Mouse (Mus musculus): Measurements from ENCODE around the gene Fut4. TPM values are rescaled to one million over a fixed set of nuclear protein-coding genes. Genes with fewer than 3 reads are reported as not detected.
"Not testable (repeated sequence)": the region's sequence is repeated elsewhere in the genome, so short reads cannot be mapped to it uniquely, and the experiment has no call there.

Gene Fut4
- polyA plus RNA-seq, 1 experiment from 2014 or later, result 0.76 TPM

GRCm38 (mm10) chr9:14724755-14725420, 27.3 kb downstream of the Fut4 start:
- Histone ChIP-seq H3K27ac (replicated peaks) (no peak overlapping the region), H3K4me3 (replicated peaks) (no peak overlapping the region), H3K9ac (no peak overlapping the region), H3K36me3 (replicated peaks) (no peaks in the 10 kb centered on the region), H3K4me1 (replicated peaks) (no peaks in the 10 kb centered on the region), H3K27me3 (no peaks in the 10 kb centered on the region), H3K9me3 (replicated peaks) (no peaks in the 10 kb centered on the region), H3K4me2 (no peak overlapping the region)
- 26% methylated on average over 5 of the region's 5 CpGs for WGBS (ENCODE audit: insufficient replicate concordance)
- no peak for ATAC-seq (ENCODE audit: insufficient read depth)

- H3K9me3 ChIP-seq (replicated peaks), result no peaks in the 10 kb centered on the region
- no peak for ATAC-seq (ENCODE audit: insufficient read depth)
- H3K9ac ChIP-seq, result no peak overlapping the region
- 49% methylated on average over 5 of the region's 5 CpGs for WGBS (ENCODE audit: insufficient replicate concordance)
- H3K4me3 ChIP-seq (replicated peaks), result no peak overlapping the region
- no peak overlapping the region for H3K4me2 ChIP-seq
- no peaks in the 10 kb centered on the region for H3K36me3 ChIP-seq (replicated peaks)
- no peaks in the 10 kb centered on the region for H3K27me3 ChIP-seq
- no peak overlapping the region for H3K27ac ChIP-seq (replicated peaks)
- H3K4me1 ChIP-seq (replicated peaks), result no peaks in the 10 kb centered on the region
Observed at GRCm38 (mm10) chr9:14721610-14722009, 30.6 kb downstream of the Fut4 start.

GRCm38 (mm10) chr9:14720384-14720783, 31.8 kb downstream of the Fut4 start:
- Histone ChIP-seq H3K4me3 (replicated peaks) (no peak overlapping the region), H3K4me1 (replicated peaks) (no peaks in the 10 kb centered on the region), H3K27me3 (no peaks in the 10 kb centered on the region), H3K9ac (no peak overlapping the region), H3K27ac (replicated peaks) (no peak overlapping the region), H3K4me2 (no peak overlapping the region), H3K36me3 (replicated peaks) (no peaks in the 10 kb centered on the region), H3K9me3 (replicated peaks) (no peaks in the 10 kb centered on the region)
- WGBS (ENCODE audit: insufficient replicate concordance), result 59% methylated on average over 2 of the region's 2 CpGs
- ATAC-seq (ENCODE audit: insufficient read depth), result no peak

GRCm38 (mm10) chr9:14718332-14718691, 33.9 kb downstream of the Fut4 start:
- no peak overlapping the region for H3K4me3 ChIP-seq (replicated peaks)
- H3K4me2 ChIP-seq, result no peak overlapping the region
- no peaks in the 10 kb centered on the region for H3K9me3 ChIP-seq (replicated peaks)
- H3K36me3 ChIP-seq (replicated peaks), result no peaks in the 10 kb centered on the region
- no peak overlapping the region for H3K9ac ChIP-seq
- no peaks in the 10 kb centered on the region for H3K4me1 ChIP-seq (replicated peaks)
- ATAC-seq (ENCODE audit: insufficient read depth), result no peak
- no peak overlapping the region for H3K27ac ChIP-seq (replicated peaks)
- no peaks in the 10 kb centered on the region for H3K27me3 ChIP-seq

GRCm38 (mm10) chr9:14717689-14718331, 34.4 kb downstream of the Fut4 start:
- Histone ChIP-seq H3K27me3 (no peaks in the 10 kb centered on the region), H3K4me2 (no peak overlapping the region), H3K4me3 (replicated peaks) (no peak overlapping the region), H3K27ac (replicated peaks) (no peak overlapping the region), H3K36me3 (replicated peaks) (no peaks in the 10 kb centered on the region), H3K9me3 (replicated peaks) (no peaks in the 10 kb centered on the region), H3K9ac (no peak overlapping the region), H3K4me1 (replicated peaks) (no peaks in the 10 kb centered on the region)
- 24% methylated on average over 14 of the region's 14 CpGs for WGBS (ENCODE audit: insufficient replicate concordance)
- ATAC-seq (ENCODE audit: insufficient read depth), result no peak

GRCm38 (mm10) chr9:14715258-14715657, 36.9 kb downstream of the Fut4 start:
- WGBS (ENCODE audit: insufficient replicate concordance), result 80% methylated on average over 15 of the region's 15 CpGs
- no peaks in the 10 kb centered on the region for H3K36me3 ChIP-seq (replicated peaks)
- no peak for ATAC-seq (ENCODE audit: insufficient read depth)

GRCm38 (mm10) chr9:14710910-14711309, 41.3 kb downstream of the Fut4 start:
- ATAC-seq (ENCODE audit: insufficient read depth), result no peak
- no peak overlapping the region for H3K27ac ChIP-seq (replicated peaks)
- H3K9ac ChIP-seq, result no peak overlapping the region
- H3K4me2 ChIP-seq, result no peak overlapping the region
- H3K9me3 ChIP-seq (replicated peaks), result no peaks in the 10 kb centered on the region
- H3K4me3 ChIP-seq (replicated peaks), result no peak overlapping the region
- 61% methylated on average over 3 of the region's 3 CpGs for WGBS (ENCODE audit: insufficient replicate concordance)
- H3K4me1 ChIP-seq (replicated peaks), result no peaks in the 10 kb centered on the region
- no peaks in the 10 kb centered on the region for H3K36me3 ChIP-seq (replicated peaks)
- H3K27me3 ChIP-seq, result no peaks in the 10 kb centered on the region

More at GRCm38 (mm10) chr9:14715258-14715657, 36.9 kb downstream of the Fut4 start:
- no peak overlapping the region for H3K4me2 ChIP-seq
- no peak overlapping the region for H3K27ac ChIP-seq (replicated peaks)
- H3K4me1 ChIP-seq (replicated peaks), result no peaks in the 10 kb centered on the region
- no peaks in the 10 kb centered on the region for H3K9me3 ChIP-seq (replicated peaks)
- H3K9ac ChIP-seq, result no peak overlapping the region
- H3K27me3 ChIP-seq, result no peaks in the 10 kb centered on the region
- no peak overlapping the region for H3K4me3 ChIP-seq (replicated peaks)

- no peaks in the 10 kb centered on the region for H3K9me3 ChIP-seq (replicated peaks)
- H3K9ac ChIP-seq, result no peak overlapping the region
- H3K4me3 ChIP-seq (replicated peaks), result no peak overlapping the region
- no peak overlapping the region for H3K27ac ChIP-seq (replicated peaks)
- ATAC-seq (ENCODE audit: insufficient read depth), result no peak
- 55% methylated on average over 13 of the region's 13 CpGs for WGBS (ENCODE audit: insufficient replicate concordance)
- no peaks in the 10 kb centered on the region for H3K4me1 ChIP-seq (replicated peaks)
- H3K4me2 ChIP-seq, result no peak overlapping the region
- H3K27me3 ChIP-seq, result no peaks in the 10 kb centered on the region
- H3K36me3 ChIP-seq (replicated peaks), result no peaks in the 10 kb centered on the region
Observed at GRCm38 (mm10) chr9:14705321-14706162, 46.7 kb downstream of the Fut4 start.

- not testable (repeated sequence) for H3K4me1 ChIP-seq (replicated peaks); H3K9ac ChIP-seq; H3K4me2 ChIP-seq; H3K4me3 ChIP-seq (replicated peaks); H3K27me3 ChIP-seq; H3K36me3 ChIP-seq (replicated peaks); H3K27ac ChIP-seq (replicated peaks); ATAC-seq (ENCODE audit: insufficient read depth); H3K9me3 ChIP-seq (replicated peaks)
- 71% methylated on average over 1 of the region's 1 CpGs for WGBS (ENCODE audit: insufficient replicate concordance)
Observed at GRCm38 (mm10) chr9:14700795-14701194, 51.4 kb downstream of the Fut4 start.

- H3K27me3 ChIP-seq, result no peaks in the 10 kb centered on the region
- no peak overlapping the region for H3K4me2 ChIP-seq
- no peak overlapping the region for H3K4me3 ChIP-seq (replicated peaks)
- H3K4me1 ChIP-seq (replicated peaks), result no peaks in the 10 kb centered on the region
- no peak for ATAC-seq (ENCODE audit: insufficient read depth)
- no peaks in the 10 kb centered on the region for H3K36me3 ChIP-seq (replicated peaks)
- WGBS (ENCODE audit: insufficient replicate concordance), result 35% methylated on average over 7 of the region's 7 CpGs
- no peak overlapping the region for H3K9ac ChIP-seq
- no peak overlapping the region for H3K27ac ChIP-seq (replicated peaks)
- H3K9me3 ChIP-seq (replicated peaks), result no peaks in the 10 kb centered on the region
Observed at GRCm38 (mm10) chr9:14699288-14699640, 52.9 kb downstream of the Fut4 start.

- Histone ChIP-seq H3K4me2 (no peak overlapping the region), H3K4me1 (replicated peaks) (no peaks in the 10 kb centered on the region), H3K9ac (no peak overlapping the region), H3K4me3 (replicated peaks) (no peak overlapping the region), H3K27me3 (no peaks in the 10 kb centered on the region), H3K27ac (replicated peaks) (no peak overlapping the region), H3K9me3 (replicated peaks) (no peaks in the 10 kb centered on the region), H3K36me3 (replicated peaks) (no peaks in the 10 kb centered on the region)
- 52% methylated on average over 12 of the region's 12 CpGs for WGBS (ENCODE audit: insufficient replicate concordance)
- peak; percentile 56 for ATAC-seq (ENCODE audit: insufficient read depth)
Observed at GRCm38 (mm10) chr9:14698582-14699287, 53.5 kb downstream of the Fut4 start.

All from liver, embryonic 15.5 days (tissue).